Mouse (Mus musculus) c-Kit-positive CD71-negative TER-119-negative erythroid progenitor cells, embryonic 14.5 days (primary cell): ENCODE data around the gene Vmn1r40.

Experiments used
- DNase-seq: peaks from one replicate; pipeline ENCODE4 v3.0.0-alpha.2; 2013; ENCODE audit warnings: low read depth

Vmn1r40 gene

GRCm38 (mm10) chr6:89707240-89707639 is at the start of gene Vmn1r40:
Vmn1r40 (plus strand) TSS chr6:89707540.
- DNase-seq: no peak

- no peak for DNase-seq
These were observed 49.0 kb upstream of the Vmn1r40 start for GRCm38 (mm10) chr6:89658342-89658741.

DNA sequence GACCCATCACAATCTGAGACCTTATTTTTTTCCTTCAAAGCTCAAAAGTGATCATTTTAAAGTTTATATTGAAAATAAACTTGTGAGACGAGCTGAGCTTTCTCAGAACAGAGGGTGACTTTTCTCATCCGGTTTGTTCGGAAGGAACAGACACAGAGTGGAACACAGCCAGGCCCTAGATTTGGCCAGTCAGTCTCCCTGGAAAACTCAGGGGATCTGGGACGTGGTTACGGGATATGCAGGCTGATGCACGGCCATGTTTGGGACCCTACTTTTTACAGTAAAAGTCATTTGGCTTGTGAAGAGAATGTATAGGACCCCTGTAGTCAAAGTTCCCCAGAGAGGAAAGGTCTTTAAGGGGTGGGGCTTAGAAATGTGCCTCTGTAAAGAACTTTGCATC is 48.4 kb upstream of the Vmn1r40 start:
- no peak for DNase-seq

GRCm38 (mm10) chr6:89659692-89660423 is 47.5 kb upstream of the Vmn1r40 start:
- DNase-seq: no peak

GRCm38 (mm10) chr6:89660490-89660889 is 46.9 kb upstream of the Vmn1r40 start:
- DNase-seq: no peak

DNA sequence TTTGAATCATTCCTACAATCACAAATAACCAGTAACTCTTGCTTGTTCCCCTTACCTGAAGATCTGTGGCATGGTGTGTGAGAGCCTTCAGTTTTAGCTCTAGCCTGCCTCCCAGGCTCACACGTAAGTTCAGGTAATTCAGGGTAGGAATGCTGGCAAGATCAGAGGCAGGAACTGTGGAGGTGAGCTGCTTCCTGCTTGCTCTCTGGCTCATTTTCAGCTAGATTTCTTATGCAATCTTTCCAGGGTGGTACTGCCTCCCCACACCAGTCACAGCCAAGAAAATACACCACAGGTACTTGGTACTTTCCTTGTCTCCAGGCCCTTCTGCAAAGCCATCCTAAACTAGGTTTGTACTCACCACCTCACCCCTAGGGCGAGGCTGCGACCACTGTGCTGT is 44.8 kb upstream of the Vmn1r40 start:
- no peak for DNase-seq

- no peak for DNase-seq
These were observed 42.2 kb upstream of the Vmn1r40 start for GRCm38 (mm10) chr6:89665155-89665554.

- no peak for DNase-seq
These were observed 41.7 kb upstream of the Vmn1r40 start for GRCm38 (mm10) chr6:89665667-89666066.

DNA sequence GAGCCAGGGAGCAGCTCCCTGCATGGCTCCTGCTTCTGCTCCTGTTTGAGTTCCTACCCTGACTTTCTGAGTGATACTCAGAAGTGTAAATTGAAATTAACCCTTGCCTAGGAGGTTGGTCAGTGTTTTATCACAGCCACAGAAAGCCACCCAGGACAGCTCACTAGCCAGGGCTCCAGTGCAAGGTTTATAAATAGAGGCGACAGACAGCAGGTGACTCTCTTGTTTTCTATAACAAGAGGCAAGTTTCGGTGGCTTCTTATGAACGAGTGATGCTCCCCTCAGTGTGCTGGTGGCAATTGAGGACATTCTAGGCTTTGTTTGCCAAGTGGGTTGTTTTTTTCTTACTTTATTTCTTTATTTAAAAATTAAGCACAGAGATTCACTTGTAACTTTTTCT is 40.4 kb upstream of the Vmn1r40 start:
- no peak for DNase-seq

DNA sequence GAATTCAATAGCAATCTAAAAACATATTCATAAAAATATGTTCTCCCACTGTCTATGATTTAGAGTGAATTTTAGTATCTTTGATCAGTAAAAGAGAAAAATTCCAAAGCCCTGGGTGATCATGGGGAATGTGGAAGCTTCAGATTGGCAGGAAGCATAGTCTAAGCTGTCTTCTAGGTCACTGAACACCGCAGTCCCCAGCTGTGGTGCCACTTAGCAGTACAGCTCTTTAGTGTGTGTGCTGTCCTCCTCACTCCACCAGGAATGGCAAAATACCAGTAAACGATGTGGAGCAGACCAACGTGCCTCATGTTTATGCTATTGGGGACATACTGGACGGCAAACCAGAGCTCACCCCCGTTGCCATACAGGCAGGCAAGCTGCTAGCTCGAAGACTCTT is 37.8 kb upstream of the Vmn1r40 start:
- no peak for DNase-seq

DNA sequence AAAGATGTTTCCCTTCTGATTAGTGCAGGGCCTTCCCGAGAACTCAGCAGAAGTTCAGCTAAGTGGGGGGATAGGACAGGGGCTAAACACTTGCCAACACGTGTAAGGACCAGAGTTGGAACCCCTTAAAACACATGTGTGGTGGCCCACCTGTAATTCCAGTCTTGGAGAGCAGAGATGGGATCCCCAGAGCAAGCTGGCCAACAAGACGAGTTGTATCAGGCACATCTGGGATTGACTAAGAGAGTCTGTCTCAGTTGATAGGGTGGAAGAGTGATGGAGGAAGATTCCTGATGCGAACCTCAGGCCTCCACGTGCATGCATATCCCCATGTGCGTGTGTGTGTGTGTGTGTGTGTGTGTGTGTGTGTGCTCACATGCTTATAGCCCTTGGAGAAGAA is 35.9 kb upstream of the Vmn1r40 start:
- no peak for DNase-seq

DNA sequence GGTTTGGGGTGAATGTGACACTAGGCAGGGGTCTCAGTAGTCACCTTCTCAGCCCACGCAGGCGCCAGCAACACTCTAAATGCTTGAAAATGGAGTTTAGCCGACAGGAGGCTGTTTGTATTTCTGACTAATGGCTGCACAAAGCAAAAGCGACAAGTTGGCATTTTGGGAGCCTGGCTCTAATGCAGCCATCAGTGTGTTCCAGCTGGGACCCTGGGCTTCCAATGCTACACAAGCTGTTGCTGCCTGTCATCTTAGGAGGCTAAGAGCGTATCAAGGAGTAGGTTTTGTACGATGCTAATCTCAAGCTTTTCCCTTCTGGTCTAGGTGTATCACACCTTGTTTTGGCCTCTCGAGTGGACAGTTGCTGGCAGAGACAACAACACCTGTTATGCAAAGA is 34.7 kb upstream of the Vmn1r40 start:
- no peak for DNase-seq

GRCm38 (mm10) chr6:89673135-89673780 is 34.1 kb upstream of the Vmn1r40 start:
- DNase-seq: no peak

DNA sequence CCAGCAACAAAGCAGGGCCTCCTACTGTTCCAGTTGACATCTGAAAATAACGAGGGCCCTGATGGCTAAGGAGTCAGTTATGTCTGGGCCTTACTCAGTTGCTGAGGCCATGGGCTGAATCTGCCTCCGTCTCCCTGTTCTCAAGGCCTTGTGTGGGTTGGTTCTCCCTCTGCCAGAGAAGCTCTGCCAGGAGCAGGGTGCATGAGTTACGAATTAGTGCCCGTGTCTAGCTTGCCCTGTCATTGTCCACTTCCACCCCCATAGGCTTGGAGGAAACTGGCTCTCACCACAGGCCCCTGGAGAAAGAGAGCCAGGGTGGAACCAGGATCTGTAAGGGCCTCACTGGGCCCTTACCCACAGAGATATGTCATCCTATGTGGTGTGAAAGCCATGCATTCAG is 28.8 kb upstream of the Vmn1r40 start:
- no peak for DNase-seq

DNA sequence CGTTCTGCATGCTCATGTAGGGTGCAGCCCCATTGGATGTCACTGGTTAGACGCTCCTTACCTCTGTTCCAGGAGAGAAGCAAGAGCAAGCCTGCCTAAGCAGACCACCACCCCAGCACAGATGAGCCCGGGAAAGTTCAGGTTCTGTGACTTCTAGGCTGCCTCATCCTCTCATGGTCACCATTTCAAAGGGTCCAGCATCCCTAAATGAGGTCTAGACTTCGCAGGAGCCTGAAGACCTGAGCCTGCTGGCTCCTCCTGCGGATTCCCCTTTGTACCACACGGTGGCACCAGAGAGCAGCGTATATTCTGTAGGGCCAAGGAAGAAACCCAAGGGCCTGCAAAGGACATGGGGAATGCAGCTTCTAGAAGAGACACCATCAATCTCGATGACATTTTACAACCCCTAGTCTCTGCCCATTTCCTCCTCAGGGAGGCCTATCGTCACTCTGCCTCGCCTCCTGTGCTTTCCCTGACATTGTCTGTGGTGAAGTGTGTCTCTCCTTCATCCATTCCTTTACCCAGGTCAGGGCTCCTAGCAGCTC is 28.0 kb upstream of the Vmn1r40 start:
- DNase-seq: peak; percentile 53

DNA sequence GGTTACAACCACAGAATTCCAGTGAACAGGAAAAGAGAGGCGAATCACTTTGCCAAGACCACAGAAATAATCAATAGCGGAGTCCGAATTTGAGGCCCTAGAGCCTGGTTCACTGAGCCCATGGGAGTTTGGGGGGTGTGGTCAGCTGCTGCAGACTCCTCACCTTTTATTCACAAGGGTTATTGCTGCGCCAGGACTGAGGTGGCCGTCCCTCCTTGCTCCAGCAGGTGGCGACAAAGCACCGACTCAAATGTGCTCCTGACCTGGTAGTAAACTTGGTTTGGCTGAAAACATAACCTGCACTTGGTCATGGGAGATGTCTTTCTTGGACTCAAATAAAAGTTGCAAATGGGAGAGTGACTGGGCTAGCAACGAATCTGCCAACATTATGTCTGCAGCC is 27.2 kb upstream of the Vmn1r40 start:
- DNase-seq: peak; percentile 58

- DNase-seq: no peak
These were observed 23.1 kb upstream of the Vmn1r40 start for GRCm38 (mm10) chr6:89684231-89684630.

GRCm38 (mm10) chr6:89687100-89687499 is 20.2 kb upstream of the Vmn1r40 start:
- DNase-seq: no peak

DNA sequence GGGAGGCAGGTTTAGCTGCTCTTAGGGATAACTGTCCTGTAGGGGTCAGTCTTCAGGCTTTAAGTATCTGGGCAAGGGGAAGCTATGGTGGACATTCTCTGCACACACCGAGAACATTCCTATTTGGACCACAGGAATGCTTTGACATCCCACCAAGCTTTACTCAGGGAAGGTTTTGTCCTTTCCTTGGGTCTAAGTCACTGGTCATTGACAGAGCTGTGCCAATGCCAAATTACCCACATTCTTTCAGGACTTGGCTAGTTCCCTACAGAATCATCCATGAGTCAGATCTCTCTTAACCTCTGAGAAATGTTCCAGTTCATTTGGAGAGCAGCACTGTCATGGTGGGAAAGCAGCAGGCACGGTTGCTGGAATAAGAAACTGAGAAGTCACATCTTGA is 716 bp upstream of the Vmn1r40 start:
- DNase-seq: no peak

DNA sequence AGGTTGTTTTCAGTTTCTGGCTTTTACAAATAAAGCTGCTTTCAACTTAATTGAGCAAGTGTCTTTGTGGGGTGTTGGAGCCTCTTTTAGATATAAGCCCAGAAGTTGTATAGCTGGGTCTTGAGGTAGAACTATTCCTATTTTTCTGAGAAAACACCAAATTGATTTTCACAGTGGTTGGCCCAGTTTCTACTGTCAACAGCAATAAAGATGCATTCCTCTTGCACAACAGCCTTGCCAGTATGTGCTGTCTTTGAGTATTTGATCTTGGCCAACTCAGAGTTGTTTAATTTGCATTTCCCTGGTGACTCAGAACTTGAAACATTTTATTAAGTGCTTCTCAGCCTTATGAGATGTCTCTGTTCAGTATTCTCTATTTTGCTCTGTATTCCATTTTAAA is 10.7 kb downstream of the Vmn1r40 start:
- DNase-seq: no peak

DNA sequence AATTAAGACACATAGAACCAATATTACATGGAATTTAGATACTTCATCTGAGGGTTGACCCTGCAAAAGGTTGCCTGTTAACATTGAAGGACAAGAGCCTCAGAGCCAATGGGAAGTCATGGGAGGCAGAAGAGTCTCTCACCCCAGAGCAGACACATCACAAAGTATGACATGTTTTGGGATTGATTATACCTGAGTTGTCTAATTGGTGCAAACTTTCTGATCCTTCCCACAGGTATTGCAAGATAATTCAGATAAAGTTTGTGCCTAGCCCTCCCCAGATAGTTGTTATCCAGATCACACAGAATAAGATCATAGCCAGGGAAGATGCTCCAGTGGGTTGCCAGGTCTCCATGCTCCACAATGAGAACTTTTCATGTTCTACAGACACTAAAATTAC is 33.1 kb downstream of the Vmn1r40 start, which contains the start of gene Vmn1r41:
Vmn1r41 (plus strand) TSS at position 301 of the 400 bp plus-strand sequence.
- no peak for DNase-seq

GRCm38 (mm10) chr6:89742811-89743210 is 35.5 kb downstream of the Vmn1r40 start:
- no peak for DNase-seq
